Mouse (Mus musculus): ENCODE results near the gene Ccdc142. TPM values are rescaled to one million over a fixed set of nuclear protein-coding genes. Genes with fewer than 3 reads are reported as not detected.

Ccdc142 gene
- polyA plus RNA-seq, 1 experiment from 2014 or later, result 2.0 TPM

DNA sequence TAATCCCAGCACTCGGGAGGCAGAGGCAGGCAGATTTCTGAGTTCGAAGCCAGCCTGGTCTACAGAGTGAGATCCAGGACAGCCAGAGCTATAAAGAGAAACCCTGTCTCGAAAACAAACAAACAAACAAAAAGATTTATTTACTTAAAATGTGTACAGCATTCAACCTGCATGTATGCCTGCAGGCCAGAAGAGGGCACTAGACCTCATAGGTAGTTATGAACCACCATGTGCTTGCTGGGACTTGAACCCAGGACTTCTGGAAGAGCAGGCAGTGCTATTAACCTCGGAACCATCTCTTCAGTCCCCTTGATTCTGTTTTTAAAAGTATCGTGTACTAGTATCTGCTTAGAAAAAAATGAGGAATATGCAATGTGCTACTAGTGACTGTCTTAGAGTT is 26.0 kb downstream of the Ccdc142 start:
- H3K4me1 ChIP-seq (replicated peaks; ENCODE audit: insufficient read depth, low read length), result peaks cover 15% of the 10 kb centered on the region
- H3K27me3 ChIP-seq (ENCODE audit: insufficient read depth, low read length), result no peaks in the 10 kb centered on the region
- 96% methylated on average over 5 of the region's 5 CpGs for WGBS
- H3K9me3 ChIP-seq (replicated peaks; ENCODE audit: low read length), result no peaks in the 10 kb centered on the region
- DNase-seq (ENCODE audit: low spot score) (no peak), ATAC-seq (replicated peaks; ENCODE audit: low FRiP score, low read depth) (no peak)
- no peak overlapping the region for H3K4me2 ChIP-seq (ENCODE audit: low read length)
- TF ChIP-seq CTCF (IDR thresholded peaks at IDR 0.05; ENCODE audit: low read depth), result peak; percentile 50; the same call in 1 of the 2 replicates
- H3K36me3 ChIP-seq (ENCODE audit: insufficient read depth, low read length), result no peaks in the 10 kb centered on the region
- H3K27ac ChIP-seq, result no peak overlapping the region
- H3K9ac ChIP-seq (ENCODE audit: low read depth, low read length), result no peak overlapping the region
- H3K4me3 ChIP-seq (replicated peaks; ENCODE audit: low read depth, low read length), result no peak overlapping the region

DNA sequence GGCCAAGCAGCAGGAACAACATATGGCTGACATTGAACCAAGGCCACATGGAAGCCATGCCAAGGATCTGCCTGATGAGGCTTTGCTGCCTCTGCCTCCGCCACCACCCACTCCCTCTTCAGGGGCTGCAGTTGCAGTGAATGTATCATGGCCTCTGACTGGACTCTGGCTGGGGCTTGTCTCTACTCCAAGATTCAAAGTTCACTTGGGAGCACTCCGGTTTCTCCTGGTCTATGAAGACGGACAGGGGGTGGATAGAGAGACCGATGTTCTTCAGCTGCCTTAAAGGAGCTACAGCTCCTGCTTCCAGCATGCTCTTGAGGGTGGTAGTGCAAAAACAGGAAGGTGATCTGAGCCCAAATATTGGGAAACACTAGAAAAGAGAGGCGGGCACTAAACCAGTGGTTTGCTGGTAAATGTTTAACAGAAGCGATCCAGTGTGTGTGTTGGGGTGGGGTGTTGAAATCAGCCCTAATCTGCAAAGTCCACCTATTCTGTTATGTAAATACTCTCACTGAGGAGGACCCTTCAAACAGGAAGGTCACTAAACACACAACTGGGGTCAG is 30.2 kb downstream of the Ccdc142 start:
- Histone ChIP-seq H3K27ac (peak overlapping the region; percentile 78), H3K4me3 (replicated peaks; ENCODE audit: low read depth, low read length) (no peak overlapping the region), H3K27me3 (ENCODE audit: insufficient read depth, low read length) (no peaks in the 10 kb centered on the region), H3K4me1 (replicated peaks; ENCODE audit: insufficient read depth, low read length) (peaks cover 15% of the 10 kb centered on the region), H3K36me3 (ENCODE audit: insufficient read depth, low read length) (no peaks in the 10 kb centered on the region), H3K4me2 (ENCODE audit: low read length) (no peak overlapping the region), H3K9me3 (replicated peaks; ENCODE audit: low read length) (no peaks in the 10 kb centered on the region), H3K9ac (ENCODE audit: low read depth, low read length) (peak overlapping the region; percentile 31; the same call in 1 of the 2 replicates)
- no peak for TF ChIP-seq CTCF (IDR thresholded peaks at IDR 0.05; ENCODE audit: low read depth)
- 44% methylated on average over 6 of the region's 6 CpGs for WGBS
- peak; percentile 72 for ATAC-seq (replicated peaks; ENCODE audit: low FRiP score, low read depth)
- DNase-seq (ENCODE audit: low spot score), result no peak

DNA sequence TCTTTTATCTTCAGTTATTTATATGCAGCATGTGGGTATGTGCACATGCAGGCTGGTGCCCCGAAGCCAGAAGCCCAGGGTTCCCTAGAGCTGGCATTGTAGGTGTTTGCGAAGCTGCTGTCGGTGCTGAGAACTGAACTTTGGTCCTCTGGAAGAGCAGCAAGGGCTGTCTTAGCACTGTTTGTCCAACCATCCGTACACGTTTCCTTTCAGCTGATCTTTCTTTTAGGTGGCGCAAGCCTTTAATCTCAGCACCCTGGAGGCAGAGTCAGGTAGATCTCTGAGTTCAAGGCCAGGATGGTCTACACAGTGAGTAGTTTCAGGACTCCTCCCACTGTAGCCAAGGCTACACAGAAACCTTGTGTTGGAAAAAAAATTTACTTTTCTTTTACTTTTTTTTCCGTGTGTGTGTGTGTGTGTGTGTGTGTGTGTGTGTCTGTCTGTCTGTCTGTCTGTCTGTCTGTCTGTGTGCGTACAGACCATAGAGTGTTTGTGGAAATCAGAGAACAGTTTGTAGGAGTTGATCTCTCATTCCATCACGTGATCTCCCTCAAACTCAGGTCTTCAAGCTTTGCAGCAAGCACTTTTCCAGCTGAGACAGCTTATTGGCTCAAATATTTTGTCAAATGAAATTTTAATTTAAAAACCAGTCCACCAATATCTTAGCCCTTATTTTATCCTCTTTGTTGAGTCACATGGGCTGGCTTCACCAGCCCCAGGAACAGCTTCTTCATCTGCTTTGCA is 30.9 kb downstream of the Ccdc142 start:
- 82% methylated on average over 9 of the region's 9 CpGs for WGBS
- H3K4me2 ChIP-seq (ENCODE audit: low read length), result no peak overlapping the region
- no peak for TF ChIP-seq CTCF (IDR thresholded peaks at IDR 0.05; ENCODE audit: low read depth)
- H3K4me1 ChIP-seq (replicated peaks; ENCODE audit: insufficient read depth, low read length), result peaks cover 15% of the 10 kb centered on the region
- ATAC-seq (replicated peaks; ENCODE audit: low FRiP score, low read depth) (no peak), DNase-seq (ENCODE audit: low spot score) (no peak)
- H3K27ac ChIP-seq, result peak overlapping the region; percentile 78
- H3K9ac ChIP-seq (ENCODE audit: low read depth, low read length), result no peak overlapping the region
- no peaks in the 10 kb centered on the region for H3K36me3 ChIP-seq (ENCODE audit: insufficient read depth, low read length)
- no peak overlapping the region for H3K4me3 ChIP-seq (replicated peaks; ENCODE audit: low read depth, low read length)
- no peaks in the 10 kb centered on the region for H3K9me3 ChIP-seq (replicated peaks; ENCODE audit: low read length)
- H3K27me3 ChIP-seq (ENCODE audit: insufficient read depth, low read length), result no peaks in the 10 kb centered on the region

DNA sequence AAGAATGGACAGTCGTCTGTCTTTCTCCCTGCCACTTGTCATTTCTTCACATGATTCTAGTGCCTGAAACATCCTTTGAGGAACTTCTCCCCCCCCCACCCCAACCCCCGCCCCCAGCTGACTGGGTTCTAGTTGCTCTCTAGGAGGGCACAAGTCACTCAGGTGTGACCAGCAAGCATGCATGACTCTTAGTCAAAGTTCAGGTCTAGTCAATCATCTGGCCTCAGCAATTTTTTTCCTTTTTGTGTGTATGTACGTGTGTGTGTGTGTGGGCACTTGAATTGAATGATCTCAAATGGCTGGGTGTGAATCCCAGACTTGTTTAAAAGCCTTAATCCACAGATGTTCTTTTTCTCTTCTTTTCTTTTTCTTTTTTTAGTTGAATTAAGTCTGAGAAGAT is 32.8 kb downstream of the Ccdc142 start:
- 54% methylated on average over 3 of the region's 3 CpGs for WGBS
- Histone ChIP-seq H3K9ac (ENCODE audit: low read depth, low read length) (no peak overlapping the region), H3K9me3 (replicated peaks; ENCODE audit: low read length) (no peaks in the 10 kb centered on the region), H3K27ac (no peak overlapping the region), H3K4me2 (ENCODE audit: low read length) (no peak overlapping the region), H3K4me1 (replicated peaks; ENCODE audit: insufficient read depth, low read length) (peaks cover 25% of the 10 kb centered on the region), H3K27me3 (ENCODE audit: insufficient read depth, low read length) (no peaks in the 10 kb centered on the region), H3K4me3 (replicated peaks; ENCODE audit: low read depth, low read length) (no peak overlapping the region), H3K36me3 (ENCODE audit: insufficient read depth, low read length) (0 out of 2 replicates have a peak, but pooled peaks cover 2% of the 10 kb centered on the region)
- ATAC-seq (replicated peaks; ENCODE audit: low FRiP score, low read depth), result no peak; the same call in 1 of the 2 replicates
- TF ChIP-seq CTCF (IDR thresholded peaks at IDR 0.05; ENCODE audit: low read depth), result no peak
- DNase-seq (ENCODE audit: low spot score), result no peak

DNA sequence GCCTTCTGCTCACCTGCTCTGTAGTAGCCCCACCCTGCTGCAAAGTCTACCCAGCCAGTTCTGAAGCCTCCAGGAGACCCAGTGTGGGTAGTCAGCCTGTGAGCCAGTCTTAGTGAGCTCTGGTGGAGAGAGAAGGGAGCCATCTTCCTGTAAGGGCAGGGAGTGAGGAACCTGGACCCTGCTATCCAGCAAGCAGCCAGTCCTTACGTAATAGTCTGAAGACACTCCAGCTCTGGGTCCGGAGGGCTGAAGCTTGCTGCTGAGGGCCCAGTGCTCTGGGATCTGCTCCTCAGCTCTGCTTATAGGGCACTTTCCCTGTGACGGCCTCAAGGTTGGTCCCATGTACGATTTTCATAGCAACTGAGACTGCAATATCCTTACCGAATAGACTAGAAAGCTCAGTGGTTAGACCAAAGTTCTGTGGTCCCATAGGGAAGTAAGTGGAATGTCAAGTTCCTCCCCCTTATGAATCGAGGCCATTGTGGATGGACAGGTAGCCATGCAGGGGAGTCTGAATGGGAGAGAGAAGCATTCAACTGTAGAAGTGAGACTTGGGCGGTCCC is 33.6 kb downstream of the Ccdc142 start, which contains the start of gene Rtkn:
Gene Rtkn (plus strand): TSS at position 513 of the 563 bp plus-strand sequence.
- 60% methylated on average over 7 of the region's 7 CpGs for WGBS
- Histone ChIP-seq H3K4me3 (replicated peaks; ENCODE audit: low read depth, low read length) (peak within 1 kb of the TSS; percentile 53), H3K4me1 (replicated peaks; ENCODE audit: insufficient read depth, low read length) (peaks cover 25% of the 10 kb centered on the region), H3K9ac (ENCODE audit: low read depth, low read length) (peak within 1 kb of the TSS; percentile 83), H3K27ac (peak within 1 kb of the TSS; percentile 100), H3K27me3 (ENCODE audit: insufficient read depth, low read length) (no peaks in the 10 kb centered on the region), H3K36me3 (ENCODE audit: insufficient read depth, low read length) (0 out of 2 replicates have a peak, but pooled peaks cover 4% of the 10 kb centered on the region), H3K9me3 (replicated peaks; ENCODE audit: low read length) (no peaks in the 10 kb centered on the region), H3K4me2 (ENCODE audit: low read length) (peak within 1 kb of the TSS; percentile 87)
- DNase-seq (ENCODE audit: low spot score) (no peak), ATAC-seq (replicated peaks; ENCODE audit: low FRiP score, low read depth) (no peak)
- TF ChIP-seq CTCF (IDR thresholded peaks at IDR 0.05; ENCODE audit: low read depth), result no peak

DNA sequence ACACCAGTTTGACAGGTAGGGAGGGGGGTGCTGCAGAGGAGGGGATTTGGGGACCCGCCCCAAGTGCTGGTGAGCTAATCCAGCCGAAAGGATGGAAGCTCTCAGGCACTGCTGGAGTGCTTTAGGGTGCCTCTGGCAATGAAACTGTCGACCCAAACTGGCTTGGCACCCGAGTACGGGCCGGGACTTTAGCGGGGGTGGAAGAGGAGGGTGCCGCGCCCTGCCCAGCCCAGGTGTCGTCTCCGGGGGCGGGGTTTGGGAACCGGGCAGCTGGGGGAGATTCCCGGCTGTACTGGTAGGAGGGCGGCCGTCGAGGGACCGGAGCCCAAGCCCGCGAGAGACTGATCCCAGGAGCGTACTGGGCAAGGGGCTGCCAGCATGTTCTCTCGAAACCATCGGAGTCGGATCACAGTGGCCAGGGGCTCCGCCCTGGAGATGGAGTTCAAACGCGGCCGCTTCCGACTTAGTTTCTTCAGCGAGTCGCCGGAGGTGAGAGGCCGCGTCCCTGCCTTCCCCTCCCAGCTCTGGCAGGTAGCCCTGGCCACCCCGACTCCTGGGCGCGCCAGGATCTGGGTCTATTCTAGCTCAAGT is 34.3 kb downstream of the Ccdc142 start:
- no peak for TF ChIP-seq CTCF (IDR thresholded peaks at IDR 0.05; ENCODE audit: low read depth)

More for the DNA sequence above, 34.3 kb downstream of the Ccdc142 start:
- Histone ChIP-seq H3K4me1 (replicated peaks; ENCODE audit: insufficient read depth, low read length) (peaks cover 25% of the 10 kb centered on the region), H3K9ac (ENCODE audit: low read depth, low read length) (peak overlapping the region; percentile 83), H3K9me3 (replicated peaks; ENCODE audit: low read length) (no peaks in the 10 kb centered on the region), H3K36me3 (ENCODE audit: insufficient read depth, low read length) (0 out of 2 replicates have a peak, but pooled peaks cover 4% of the 10 kb centered on the region), H3K27ac (peak overlapping the region; percentile 100), H3K4me3 (replicated peaks; ENCODE audit: low read depth, low read length) (peak overlapping the region; percentile 53), H3K4me2 (ENCODE audit: low read length) (peak overlapping the region; percentile 87), H3K27me3 (ENCODE audit: insufficient read depth, low read length) (no peaks in the 10 kb centered on the region)
- ATAC-seq (replicated peaks; ENCODE audit: low FRiP score, low read depth), result no peak
- no peak for DNase-seq (ENCODE audit: low spot score)
- 3% methylated on average over 37 of the region's 37 CpGs for WGBS
